Mouse (Mus musculus) liver, adult (tissue): ENCODE measurements around the gene Zscan26.

Experiments used
- GATA4 ChIP-seq: IDR thresholded peaks from 2 replicates; pipeline ENCODE4 v1.6.1; 2014; ENCODE audit warnings: mild to moderate bottlenecking, low read length; ENCODE audit not compliant: insufficient replicate concordance

Gene Zscan26

GRCm38 (mm10) chr13:21447856-21448614 lies 5.5 kb downstream of the Zscan26 start:
- no peak for TF ChIP-seq GATA4

GRCm38 (mm10) chr13:21446796-21447195 lies 6.7 kb downstream of the Zscan26 start:
- no peak for TF ChIP-seq GATA4

GRCm38 (mm10) chr13:21441207-21441572 lies 12.3 kb downstream of the Zscan26 start:
- no peak for TF ChIP-seq GATA4

- TF ChIP-seq GATA4 = no peak
These were observed 12.9 kb downstream of the Zscan26 start, which contains the start of gene Pgbd1 for GRCm38 (mm10) chr13:21440503-21441206. Gene Pgbd1 (minus strand): TSS chr13:21441058.

GRCm38 (mm10) chr13:21435476-21435875 lies 18.1 kb downstream of the Zscan26 start:
- no peak for TF ChIP-seq GATA4

GRCm38 (mm10) chr13:21427631-21428030 lies 25.9 kb downstream of the Zscan26 start:
- TF ChIP-seq GATA4 = no peak

GRCm38 (mm10) chr13:21423301-21423700 lies 30.2 kb downstream of the Zscan26 start:
- no peak for TF ChIP-seq GATA4

GRCm38 (mm10) chr13:21418865-21419264 lies 34.7 kb downstream of the Zscan26 start:
- TF ChIP-seq GATA4 = no peak

- no peak for TF ChIP-seq GATA4
These were observed 36.1 kb downstream of the Zscan26 start for GRCm38 (mm10) chr13:21417298-21418010.

- TF ChIP-seq GATA4 = no peak
These were observed 37.8 kb downstream of the Zscan26 start for GRCm38 (mm10) chr13:21415750-21416149.

GRCm38 (mm10) chr13:21415266-21415665 lies 38.3 kb downstream of the Zscan26 start:
- TF ChIP-seq GATA4 = no peak

GRCm38 (mm10) chr13:21414231-21415212 lies 39.0 kb downstream of the Zscan26 start:
- TF ChIP-seq GATA4 = no peak

GRCm38 (mm10) chr13:21408805-21409459 lies 44.6 kb downstream of the Zscan26 start:
- no peak for TF ChIP-seq GATA4

- peak; percentile 47; the same call in 1 of the 2 replicates for TF ChIP-seq GATA4
These were observed 45.3 kb downstream of the Zscan26 start for GRCm38 (mm10) chr13:21407969-21408804.

- no peak for TF ChIP-seq GATA4
These were observed 46.2 kb downstream of the Zscan26 start for GRCm38 (mm10) chr13:21407341-21407740.
